Mouse (Mus musculus) neural tube, embryonic 14.5 days (tissue): ENCODE data around the gene Gm45808. TPM values are rescaled to one million over a fixed set of nuclear protein-coding genes. Genes with fewer than 3 reads are reported as not detected.
A peak's percentile ranks its signal among the peaks of the same experiment; 100 is the strongest.

Experiments used
- ATAC-seq: fragments of 200-750 bp; cut with Nextera tagmentation; 2 replicates; pipeline ENCODE4 v1.8.0; 2017; ENCODE audit warnings: low read depth, mild to moderate bottlenecking, moderate TSS enrichment, moderate library complexity
- H3K27ac ChIP-seq: fragments of 300-500 bp; sonication (generic); 2 replicates; pipeline ENCODE4 v1.5.1; 2014; ENCODE audit warnings: low read depth, mild to moderate bottlenecking, control low read depth, low read length, moderate library complexity, mixed read lengths
- H3K27me3 ChIP-seq: fragments of 300-500 bp; sonication (generic); 2 replicates; pipeline ENCODE4 v1.6.1; 2014; ENCODE audit warnings: low read length; ENCODE audit not compliant: control insufficient read depth, insufficient read depth
- H3K36me3 ChIP-seq: fragments of 300-500 bp; sonication (generic); 2 replicates; pipeline ENCODE4 v1.6.1; 2014; ENCODE audit warnings: low read length, mixed read lengths; ENCODE audit not compliant: control insufficient read depth, insufficient read depth
- H3K4me1 ChIP-seq: fragments of 300-500 bp; sonication (generic); 2 replicates; pipeline ENCODE4 v1.6.1; 2014; ENCODE audit warnings: low read length; ENCODE audit not compliant: control insufficient read depth, insufficient read depth
- H3K4me2 ChIP-seq: fragments of 300-500 bp; sonication (generic); 2 replicates; pipeline ENCODE4 v1.6.1; 2014; ENCODE audit warnings: mild to moderate bottlenecking, low read depth, low read length, control low read depth
- H3K4me3 ChIP-seq: fragments of 300-500 bp; sonication (generic); 2 replicates; pipeline ENCODE4 v1.5.1; 2014; ENCODE audit warnings: low read depth, low read length, control low read depth, mixed read lengths
- H3K9ac ChIP-seq: fragments of 300-500 bp; sonication (generic); replicated peaks from 2 replicates; pipeline ENCODE4 v1.6.1; 2014; ENCODE audit warnings: low read depth, mild to moderate bottlenecking, control low read depth, low read length, mixed read lengths
- H3K9me3 ChIP-seq: fragments of 300-500 bp; sonication (generic); 2 replicates; pipeline ENCODE4 v1.6.1; 2016; ENCODE audit warnings: low read length; ENCODE audit not compliant: control insufficient read depth
- WGBS: fragments of 180-500 bp; shearing (Covaris S2); extraction: QIAGEN DNeasy Blood & Tissue Kit; methylation state at CpG from one replicate; pipeline ENCODE4 v1.1.7; 2014; 5-methylcytosine and 5-hydroxymethylcytosine counted together
- polyA plus RNA-seq: library from polyadenylated mRNA; unstranded; fragments of >200 nt; fragmentation: Nextera tagmentation; extraction: Ambion mirVana; gene quantifications from 2 replicates; pipeline ENCODE4 v1.2.1, GENCODE M21; 2014

Gene Gm45808
- polyA plus RNA-seq, 1 experiment from 2014 or later: not detected

DNA sequence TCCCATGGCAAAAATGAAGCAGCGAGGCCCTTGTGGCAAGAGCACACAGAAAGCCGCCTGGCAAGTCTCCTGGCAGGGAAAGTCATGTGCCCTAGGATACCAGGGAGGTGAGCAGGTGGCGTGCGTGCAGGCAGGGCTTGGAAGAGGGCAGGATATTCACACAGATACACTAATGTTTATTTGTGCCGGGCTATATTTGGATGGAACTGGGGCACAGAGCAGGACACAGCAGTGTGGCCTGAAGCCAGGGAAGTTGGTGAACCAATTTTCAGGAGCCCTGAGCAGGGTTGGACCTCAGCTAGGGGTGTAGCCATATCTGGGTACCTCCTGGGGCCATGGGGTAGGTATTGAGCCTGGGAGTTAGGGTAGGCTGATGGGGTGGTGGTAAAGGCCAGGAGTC lies 6.3 kb upstream of the Gm45808 start:
- no peak for ATAC-seq

DNA sequence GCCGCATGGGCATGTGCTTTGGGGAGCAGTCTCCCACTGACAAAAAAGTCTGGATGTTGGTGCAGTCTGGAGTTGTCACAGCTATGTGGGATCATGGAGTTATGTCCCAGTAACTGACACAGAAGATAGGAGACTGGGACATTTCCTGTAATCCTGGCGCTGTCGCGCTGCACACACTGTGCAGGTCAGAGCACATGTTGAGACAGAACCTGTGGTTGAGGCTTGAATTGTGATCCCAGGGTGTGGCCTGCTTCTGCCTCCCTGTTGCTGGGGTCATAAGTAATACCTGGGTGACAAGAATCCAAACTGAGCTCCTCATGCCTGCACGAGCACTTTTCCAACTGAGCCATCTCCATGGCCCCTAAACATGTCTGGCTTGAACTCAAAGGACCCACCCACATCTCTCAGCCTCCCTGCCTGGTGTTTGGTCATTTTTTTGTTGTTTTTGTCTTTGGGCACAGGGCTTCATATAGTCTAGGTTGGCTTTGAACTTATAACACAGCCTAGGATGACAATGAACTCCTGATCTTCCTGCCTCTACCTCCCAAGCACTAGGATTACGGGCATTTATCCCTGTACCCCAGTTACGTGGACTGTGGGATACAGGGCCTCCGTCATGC lies 5.7 kb upstream of the Gm45808 start:
- Histone ChIP-seq H3K4me2 (no peak overlapping the region), H3K9ac (no peak overlapping the region), H3K27me3 (no peaks in the 10 kb centered on the region), H3K9me3 (no peaks in the 10 kb centered on the region), H3K27ac (no peak overlapping the region), H3K4me1 (peaks cover 4% of the 10 kb centered on the region; the same call in 1 of the 2 replicates), H3K36me3 (peaks cover 36% of the 10 kb centered on the region), H3K4me3 (no peak overlapping the region)
- WGBS: 96% methylated on average over 8 of the region's 8 CpGs
- ATAC-seq: no peak

More for the DNA sequence above, 6.3 kb upstream of the Gm45808 start:
- no peak overlapping the region for H3K4me2 ChIP-seq
- H3K27me3 ChIP-seq: no peaks in the 10 kb centered on the region
- no peaks in the 10 kb centered on the region for H3K9me3 ChIP-seq
- H3K4me1 ChIP-seq: peaks cover 4% of the 10 kb centered on the region; the same call in 1 of the 2 replicates
- no peak overlapping the region for H3K4me3 ChIP-seq
- 94% methylated on average over 5 of the region's 5 CpGs for WGBS
- no peak overlapping the region for H3K9ac ChIP-seq
- peaks cover 41% of the 10 kb centered on the region for H3K36me3 ChIP-seq
- no peak overlapping the region for H3K27ac ChIP-seq

GRCm38 (mm10) chr7:45491264-45491663 lies 4.7 kb upstream of the Gm45808 start:
- H3K27me3 ChIP-seq: no peaks in the 10 kb centered on the region
- H3K4me2 ChIP-seq: no peak overlapping the region
- no peaks in the 10 kb centered on the region for H3K9me3 ChIP-seq
- H3K4me3 ChIP-seq: no peak overlapping the region
- whole genome bisulfite sequencing: 11% methylated on average over 3 of the region's 3 CpGs
- H3K9ac ChIP-seq: no peak overlapping the region; the same call in 1 of the 2 replicates
- no peak for ATAC-seq
- peaks cover 4% of the 10 kb centered on the region; the same call in 1 of the 2 replicates for H3K4me1 ChIP-seq
- no peak overlapping the region for H3K27ac ChIP-seq
- H3K36me3 ChIP-seq: peaks cover 30% of the 10 kb centered on the region

DNA sequence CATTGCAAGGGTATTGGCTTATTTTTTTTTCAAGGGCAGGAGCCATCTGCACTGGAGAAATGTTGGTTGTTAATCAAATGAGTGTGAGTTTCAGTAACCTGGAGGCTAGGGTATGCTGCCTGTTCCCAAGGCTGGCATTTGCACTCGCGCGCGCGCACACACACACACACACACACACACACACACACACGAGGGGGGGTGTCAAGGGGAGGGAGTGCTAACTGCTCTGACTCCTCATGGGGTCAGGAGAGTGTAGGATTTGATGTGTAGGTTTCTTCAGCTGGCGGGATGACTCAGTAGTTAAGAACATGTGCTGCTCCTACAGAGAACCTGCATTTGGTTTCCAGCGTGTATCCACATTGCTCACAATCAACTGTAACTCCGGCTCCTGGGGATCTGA lies 4.2 kb upstream of the Gm45808 start:
- no peak overlapping the region for H3K27ac ChIP-seq
- no peak overlapping the region for H3K9ac ChIP-seq

GRCm38 (mm10) chr7:45489578-45489977 lies 3.0 kb upstream of the Gm45808 start:
- Histone ChIP-seq H3K4me3 (no peak overlapping the region), H3K9ac (no peak overlapping the region), H3K27me3 (no peaks in the 10 kb centered on the region), H3K4me1 (peaks cover 4% of the 10 kb centered on the region; the same call in 1 of the 2 replicates), H3K27ac (no peak overlapping the region), H3K9me3 (no peaks in the 10 kb centered on the region), H3K4me2 (no peak overlapping the region), H3K36me3 (peaks cover 18% of the 10 kb centered on the region)
- no peak for ATAC-seq
- WGBS: 59% methylated on average over 7 of the region's 7 CpGs

More for the DNA sequence above, 4.2 kb upstream of the Gm45808 start:
- Histone ChIP-seq H3K4me3 (no peak overlapping the region), H3K4me1 (peaks cover 4% of the 10 kb centered on the region; the same call in 1 of the 2 replicates), H3K36me3 (peaks cover 26% of the 10 kb centered on the region), H3K4me2 (no peak overlapping the region), H3K27me3 (no peaks in the 10 kb centered on the region), H3K9me3 (no peaks in the 10 kb centered on the region)
- WGBS: 21% methylated on average over 9 of the region's 9 CpGs
- peak; percentile 28; the same call in 1 of the 2 replicates for ATAC-seq

DNA sequence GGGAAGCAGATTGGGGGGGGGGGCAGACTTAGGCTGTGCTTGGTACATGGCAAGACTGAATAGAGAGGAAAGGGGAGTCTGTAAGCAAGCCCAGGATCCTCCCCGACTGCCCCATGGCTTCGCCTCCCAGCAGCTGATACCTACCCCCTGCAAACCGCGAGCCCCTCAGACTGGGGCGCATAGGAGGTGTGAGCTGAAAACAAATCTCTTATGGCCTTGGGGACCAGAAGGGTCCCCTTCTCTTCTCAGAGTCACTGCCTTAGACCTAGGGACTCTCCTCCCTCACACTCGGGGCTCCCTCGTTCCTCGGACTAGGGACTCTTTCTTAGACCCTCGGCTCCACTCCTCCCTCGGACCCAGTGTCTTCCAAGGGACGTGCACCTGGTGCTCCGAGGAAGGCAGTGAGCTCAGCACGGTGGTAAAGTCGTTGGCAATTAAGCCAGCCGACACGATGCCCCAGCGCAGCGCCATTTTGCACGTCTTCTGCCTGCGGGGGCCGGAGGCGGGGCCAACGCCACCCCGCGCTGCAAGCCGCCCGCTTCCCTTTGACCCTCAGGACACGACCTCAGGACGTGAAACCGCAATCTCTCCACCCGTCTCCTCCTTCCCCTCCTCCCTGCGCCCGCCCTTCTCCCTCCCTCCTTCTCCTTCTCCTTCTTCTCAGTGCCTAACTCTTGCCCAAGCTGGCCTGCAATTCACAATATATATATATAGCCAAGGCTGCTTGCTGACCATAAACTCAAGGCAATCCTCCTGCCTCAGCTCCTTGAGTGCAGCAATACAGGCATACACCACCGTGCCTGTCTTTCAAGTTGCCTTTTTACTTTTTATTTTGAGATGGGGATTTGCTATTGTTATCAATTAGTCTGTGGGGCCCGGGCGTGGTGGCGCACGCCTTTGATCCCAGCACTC lies 1.9 kb upstream of the Gm45808 start, which contains the start of gene Dhdh:
Gene Dhdh (minus strand): TSS at position 513 of the 912 bp plus-strand sequence.
- peak within 1 kb of the TSS; percentile 44 for H3K9ac ChIP-seq
- peak within 1 kb of the TSS; percentile 74 for H3K27ac ChIP-seq
- peak within 1 kb of the TSS; percentile 53 for H3K4me2 ChIP-seq
- peak; percentile 50 for ATAC-seq
- H3K4me1 ChIP-seq: peaks cover 4% of the 10 kb centered on the region; the same call in 1 of the 2 replicates
- WGBS: 9% methylated on average over 38 of the region's 38 CpGs
- H3K9me3 ChIP-seq: no peaks in the 10 kb centered on the region
- H3K27me3 ChIP-seq: no peaks in the 10 kb centered on the region
- H3K36me3 ChIP-seq: 0 out of 2 replicates have a peak, but pooled peaks cover 9% of the 10 kb centered on the region
- peak within 1 kb of the TSS; percentile 31 for H3K4me3 ChIP-seq

DNA sequence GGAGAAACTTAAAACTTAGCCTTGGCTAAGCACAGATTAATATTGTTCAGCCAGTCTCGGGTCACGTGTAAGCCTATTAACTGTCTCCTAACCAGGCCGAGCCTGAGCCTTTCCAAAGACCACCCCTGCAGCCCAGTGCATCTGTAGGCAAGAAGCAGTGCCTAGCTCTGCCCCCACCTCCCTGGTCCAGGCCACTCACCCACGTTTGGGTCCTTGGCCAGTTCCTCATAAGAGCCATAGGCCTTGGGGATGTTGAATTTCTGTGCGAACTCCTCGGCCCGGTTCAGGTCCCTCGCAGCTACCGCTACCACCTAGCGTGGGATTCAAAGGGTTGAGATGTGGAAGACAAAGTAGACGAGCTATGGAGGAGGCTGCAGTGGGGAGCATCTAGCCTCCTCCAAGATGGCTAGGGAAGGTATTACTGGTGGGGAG lies 1.3 kb upstream of the Gm45808 start:
- 25% methylated on average over 11 of the region's 11 CpGs for WGBS

GRCm38 (mm10) chr7:45486158-45486557 lies 453 bp downstream of the Gm45808 start:
- Histone ChIP-seq H3K9ac (no peak overlapping the region), H3K4me2 (no peak overlapping the region), H3K27me3 (no peaks in the 10 kb centered on the region), H3K4me1 (peaks cover 4% of the 10 kb centered on the region; the same call in 1 of the 2 replicates), H3K4me3 (no peak overlapping the region), H3K9me3 (no peaks in the 10 kb centered on the region), H3K27ac (no peak overlapping the region), H3K36me3 (no peaks in the 10 kb centered on the region)
- WGBS: 83% methylated on average over 7 of the region's 7 CpGs
- ATAC-seq: no peak

More for the DNA sequence above, 1.3 kb upstream of the Gm45808 start:
- ATAC-seq: peak; percentile 55
- H3K9me3 ChIP-seq: no peaks in the 10 kb centered on the region
- peaks cover 4% of the 10 kb centered on the region; the same call in 1 of the 2 replicates for H3K4me1 ChIP-seq
- H3K27me3 ChIP-seq: no peaks in the 10 kb centered on the region
- H3K36me3 ChIP-seq: 0 out of 2 replicates have a peak, but pooled peaks cover 2% of the 10 kb centered on the region
- H3K27ac ChIP-seq: peak overlapping the region; percentile 74
- peak overlapping the region; percentile 31; the same call in 1 of the 2 replicates for H3K4me3 ChIP-seq
- peak overlapping the region; percentile 44; the same call in 1 of the 2 replicates for H3K9ac ChIP-seq
- peak overlapping the region; percentile 53 for H3K4me2 ChIP-seq
